Mouse (Mus musculus): Measurements from ENCODE around the gene Kcnj12. TPM values are rescaled to one million over a fixed set of nuclear protein-coding genes. Genes with fewer than 3 reads are reported as not detected.

The Kcnj12 gene
- polyA plus RNA-seq, 1 experiment = 0.06 TPM

DNA sequence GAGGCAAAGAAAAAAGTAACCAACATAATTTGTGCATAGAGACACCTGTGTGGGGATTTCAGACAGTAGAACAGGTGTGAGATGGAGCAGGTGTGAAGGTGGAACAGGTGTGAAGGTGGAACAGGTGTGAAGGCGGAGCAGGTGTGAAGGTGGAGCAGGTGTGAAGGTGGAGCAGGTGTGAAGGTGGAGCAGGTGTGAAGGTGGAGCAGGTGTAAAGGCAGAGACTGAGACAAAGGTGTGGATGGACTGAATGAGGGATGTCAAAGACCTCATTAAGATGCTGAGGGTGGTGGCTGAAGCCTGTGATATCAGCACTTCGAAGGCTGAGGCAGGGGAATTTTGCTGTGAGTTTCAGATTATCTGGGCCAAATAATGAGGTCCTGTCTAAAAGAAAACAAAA is 59.3 kb downstream of the Kcnj12 start:
- Histone ChIP-seq H3K27me3 (ENCODE audit: control insufficient read depth, insufficient read depth, low read length) (no peaks in the 10 kb centered on the region), H3K4me1 (ENCODE audit: control insufficient read depth, insufficient read depth, insufficient read length) (no peaks in the 10 kb centered on the region), H3K4me3 (ENCODE audit: extremely low read depth, insufficient read depth, insufficient read length) (no peak overlapping the region), H3K27ac (ENCODE audit: insufficient read depth, low read length) (no peak overlapping the region), H3K36me3 (ENCODE audit: control insufficient read depth, insufficient read depth, low read length) (no peaks in the 10 kb centered on the region)
- no peak for DNase-seq (ENCODE audit: low read depth in 1 of 2, low spot score in 2 of 2)
- TF ChIP-seq POLR2A (IDR thresholded peaks at IDR 0.05; ENCODE audit: low read depth, low read length) (no peak), CTCF (IDR thresholded peaks at IDR 0.05; ENCODE audit: extremely low read depth, insufficient read depth, insufficient read length, insufficient replicate concordance) (no peak)
- 74% methylated on average over 2 of the region's 2 CpGs for WGBS

DNA sequence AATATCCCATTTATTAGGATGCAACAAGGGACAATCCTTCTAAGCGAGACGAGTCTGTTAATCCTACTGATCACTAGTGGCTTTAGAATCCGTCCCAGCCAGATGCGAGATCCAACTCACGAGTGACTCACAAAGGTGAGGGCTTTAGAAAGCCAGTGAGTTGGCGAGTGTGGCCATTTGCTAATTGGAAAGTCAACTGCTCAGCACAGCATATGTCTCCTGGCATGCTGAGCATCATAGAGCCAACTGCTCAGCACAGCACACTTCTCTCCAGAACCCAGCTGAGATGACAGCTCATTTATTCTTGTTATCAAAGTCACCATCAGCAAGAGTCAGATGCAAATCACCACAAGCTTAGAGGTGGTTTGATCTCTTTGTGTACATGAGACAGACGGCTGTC is 67.8 kb downstream of the Kcnj12 start:
- Histone ChIP-seq H3K4me3 (ENCODE audit: extremely low read depth, insufficient read depth, insufficient read length) (no peak overlapping the region), H3K4me1 (ENCODE audit: control insufficient read depth, insufficient read depth, insufficient read length) (no peaks in the 10 kb centered on the region), H3K36me3 (ENCODE audit: control insufficient read depth, insufficient read depth, low read length) (no peaks in the 10 kb centered on the region), H3K27ac (ENCODE audit: insufficient read depth, low read length) (no peak overlapping the region), H3K27me3 (ENCODE audit: control insufficient read depth, insufficient read depth, low read length) (no peaks in the 10 kb centered on the region)
- 90% methylated on average over 7 of the region's 7 CpGs for WGBS
- TF ChIP-seq POLR2A (IDR thresholded peaks at IDR 0.05; ENCODE audit: low read depth, low read length) (no peak), CTCF (IDR thresholded peaks at IDR 0.05; ENCODE audit: extremely low read depth, insufficient read depth, insufficient read length, insufficient replicate concordance) (no peak)
- no peak for DNase-seq (ENCODE audit: low read depth in 1 of 2, low spot score in 2 of 2)

- WGBS = 82% methylated on average over 3 of the region's 3 CpGs
- no peaks in the 10 kb centered on the region for H3K27me3 ChIP-seq (ENCODE audit: control insufficient read depth, insufficient read depth, low read length)
- no peaks in the 10 kb centered on the region for H3K36me3 ChIP-seq (ENCODE audit: control insufficient read depth, insufficient read depth, low read length)
- TF ChIP-seq POLR2A (IDR thresholded peaks at IDR 0.05; ENCODE audit: low read depth, low read length) (no peak), CTCF (IDR thresholded peaks at IDR 0.05; ENCODE audit: extremely low read depth, insufficient read depth, insufficient read length, insufficient replicate concordance) (no peak)
- H3K4me3 ChIP-seq (ENCODE audit: extremely low read depth, insufficient read depth, insufficient read length) = no peak overlapping the region
- H3K4me1 ChIP-seq (ENCODE audit: control insufficient read depth, insufficient read depth, insufficient read length) = no peaks in the 10 kb centered on the region
- H3K27ac ChIP-seq (ENCODE audit: insufficient read depth, low read length) = no peak overlapping the region
- DNase-seq (ENCODE audit: low read depth in 1 of 2, low spot score in 2 of 2) = no peak
Measured at GRCm38 (mm10) chr11:61091192-61091591, 68.8 kb downstream of the Kcnj12 start.

DNA sequence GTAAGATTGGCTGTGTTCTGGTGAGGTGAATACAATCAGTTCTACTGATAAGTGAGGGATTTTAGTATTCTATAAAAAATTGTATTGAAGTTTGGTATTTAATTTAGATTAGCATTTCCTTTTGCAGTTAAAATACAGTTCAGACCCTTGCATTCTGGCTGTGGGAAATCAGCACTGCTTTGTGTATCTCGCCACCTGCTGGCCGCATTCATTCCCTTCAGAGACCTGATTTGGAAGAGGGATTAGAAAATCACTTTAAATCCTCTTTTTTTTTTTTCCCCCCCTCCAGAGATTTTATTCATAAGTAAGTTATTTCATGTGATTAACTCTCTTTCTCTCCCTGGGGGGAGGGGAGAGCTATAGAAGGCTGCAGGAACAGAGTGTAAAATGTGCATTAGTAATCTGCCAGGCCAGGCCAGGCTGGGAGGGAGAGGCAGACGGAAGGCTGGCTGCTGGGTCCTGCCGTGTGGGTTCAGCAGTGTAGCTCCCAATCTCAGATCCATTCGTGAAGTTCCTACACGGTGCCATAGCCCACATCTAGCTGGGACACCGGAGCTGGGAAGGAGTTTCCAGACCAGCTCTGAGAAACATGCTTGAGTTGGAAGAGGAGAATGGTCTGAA is 69.4 kb downstream of the Kcnj12 start:
- DNase-seq (ENCODE audit: low read depth in 1 of 2, low spot score in 2 of 2) = peak in 1 of 2 experiments; percentile 50
- no peaks in the 10 kb centered on the region for H3K36me3 ChIP-seq (ENCODE audit: control insufficient read depth, insufficient read depth, low read length)
- no peaks in the 10 kb centered on the region for H3K27me3 ChIP-seq (ENCODE audit: control insufficient read depth, insufficient read depth, low read length)
- no peak overlapping the region for H3K27ac ChIP-seq (ENCODE audit: insufficient read depth, low read length)
- TF ChIP-seq CTCF (IDR thresholded peaks at IDR 0.05; ENCODE audit: extremely low read depth, insufficient read depth, insufficient read length, insufficient replicate concordance) (peak; percentile 55; the same call in 1 of the 2 replicates), POLR2A (IDR thresholded peaks at IDR 0.05; ENCODE audit: low read depth, low read length) (no peak)
- 26% methylated on average over 7 of the region's 7 CpGs for WGBS
- no peak overlapping the region for H3K4me3 ChIP-seq (ENCODE audit: extremely low read depth, insufficient read depth, insufficient read length)
- H3K4me1 ChIP-seq (ENCODE audit: control insufficient read depth, insufficient read depth, insufficient read length) = no peaks in the 10 kb centered on the region

DNA sequence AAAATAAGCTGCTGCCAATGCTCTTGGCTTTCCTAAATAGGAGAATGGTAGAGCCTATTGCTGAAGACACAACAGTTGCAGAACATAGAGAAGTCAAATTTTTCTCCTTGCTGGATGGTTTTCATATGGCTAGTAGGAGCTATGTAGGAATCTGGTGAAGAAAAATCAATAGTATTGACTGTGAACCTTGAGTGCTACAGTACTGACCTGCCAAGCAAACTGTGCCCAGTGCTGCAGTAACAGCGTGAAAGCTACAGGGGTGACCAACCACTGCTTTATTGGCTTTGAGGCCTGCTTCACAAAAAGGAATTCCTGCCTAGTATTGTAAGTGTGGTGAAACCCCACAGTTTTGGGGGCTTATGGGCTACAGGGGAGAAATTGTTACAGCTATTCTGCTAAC is 75.7 kb downstream of the Kcnj12 start:
- no peaks in the 10 kb centered on the region for H3K27me3 ChIP-seq (ENCODE audit: control insufficient read depth, insufficient read depth, low read length)
- H3K36me3 ChIP-seq (ENCODE audit: control insufficient read depth, insufficient read depth, low read length) = no peaks in the 10 kb centered on the region
- no peak overlapping the region for H3K27ac ChIP-seq (ENCODE audit: insufficient read depth, low read length)
- H3K4me1 ChIP-seq (ENCODE audit: control insufficient read depth, insufficient read depth, insufficient read length) = no peaks in the 10 kb centered on the region
- no peak for DNase-seq (ENCODE audit: low read depth in 1 of 2, low spot score in 2 of 2)
- 74% methylated on average over 1 of the region's 1 CpGs for WGBS
- TF ChIP-seq POLR2A (IDR thresholded peaks at IDR 0.05; ENCODE audit: low read depth, low read length) (no peak), CTCF (IDR thresholded peaks at IDR 0.05; ENCODE audit: extremely low read depth, insufficient read depth, insufficient read length, insufficient replicate concordance) (no peak)
- H3K4me3 ChIP-seq (ENCODE audit: extremely low read depth, insufficient read depth, insufficient read length) = no peak overlapping the region

GRCm38 (mm10) chr11:61102397-61103339 is 80.3 kb downstream of the Kcnj12 start:
- WGBS = 67% methylated on average over 13 of the region's 13 CpGs
- no peaks in the 10 kb centered on the region for H3K27me3 ChIP-seq (ENCODE audit: control insufficient read depth, insufficient read depth, low read length)
- no peak for DNase-seq (ENCODE audit: low read depth in 1 of 2, low spot score in 2 of 2)

More at GRCm38 (mm10) chr11:61102397-61103339, 80.3 kb downstream of the Kcnj12 start:
- H3K4me3 ChIP-seq (ENCODE audit: extremely low read depth, insufficient read depth, insufficient read length) = no peak overlapping the region
- no peaks in the 10 kb centered on the region for H3K36me3 ChIP-seq (ENCODE audit: control insufficient read depth, insufficient read depth, low read length)
- no peak overlapping the region for H3K27ac ChIP-seq (ENCODE audit: insufficient read depth, low read length)
- H3K4me1 ChIP-seq (ENCODE audit: control insufficient read depth, insufficient read depth, insufficient read length) = no peaks in the 10 kb centered on the region
- no peak for TF ChIP-seq CTCF (IDR thresholded peaks at IDR 0.05; ENCODE audit: extremely low read depth, insufficient read depth, insufficient read length, insufficient replicate concordance)
- TF ChIP-seq POLR2A (IDR thresholded peaks at IDR 0.05; ENCODE audit: low read depth, low read length) = no peak
